Mouse (Mus musculus) cerebellum, postnatal 4 days (tissue): Measurements from ENCODE around the gene Tarbp2.
A peak's percentile ranks its signal among the peaks of the same experiment; 100 is the strongest.

ENCODE experiments used
- DNase-seq, 2 experiments: peaks; one replicate each; pipeline ENCODE4 v3.0.0; 2022; ENCODE audit warnings: low spot score in 2 of 2, mixed read lengths in 1 of 2

The Tarbp2 gene

GRCm38 (mm10) chr15:102526111-102527002 is 8.4 kb downstream of the Tarbp2 start:
- DNase-seq: no peak

- no peak for DNase-seq
Observed at GRCm38 (mm10) chr15:102527936-102528335, 9.9 kb downstream of the Tarbp2 start.

- DNase-seq: no peak
Observed at GRCm38 (mm10) chr15:102528396-102528795, 10.4 kb downstream of the Tarbp2 start.

- DNase-seq: no peak
Observed at GRCm38 (mm10) chr15:102530566-102530965, 12.6 kb downstream of the Tarbp2 start.

- DNase-seq: no peak
Observed at GRCm38 (mm10) chr15:102531586-102531985, 13.6 kb downstream of the Tarbp2 start.

GRCm38 (mm10) chr15:102532106-102532900 is 14.3 kb downstream of the Tarbp2 start:
- no peak for DNase-seq

- no peak for DNase-seq
Observed at GRCm38 (mm10) chr15:102533926-102534325, 15.9 kb downstream of the Tarbp2 start.

- no peak for DNase-seq
Observed at GRCm38 (mm10) chr15:102544801-102545200, 26.8 kb downstream of the Tarbp2 start.

- no peak for DNase-seq
Observed at GRCm38 (mm10) chr15:102546246-102546645, 28.3 kb downstream of the Tarbp2 start.

GRCm38 (mm10) chr15:102546677-102547427 is 28.9 kb downstream of the Tarbp2 start:
- peak; percentile 41 to 85 for DNase-seq

GRCm38 (mm10) chr15:102547478-102547877 is 29.5 kb downstream of the Tarbp2 start:
- peak; percentile 25 to 86 for DNase-seq

GRCm38 (mm10) chr15:102552599-102552998 is 34.6 kb downstream of the Tarbp2 start:
- DNase-seq: no peak

GRCm38 (mm10) chr15:102555581-102555980 is 37.6 kb downstream of the Tarbp2 start:
- DNase-seq: no peak

- DNase-seq: no peak
Observed at GRCm38 (mm10) chr15:102557580-102557979, 39.6 kb downstream of the Tarbp2 start.

GRCm38 (mm10) chr15:102562491-102562890 is 44.5 kb downstream of the Tarbp2 start:
- DNase-seq: no peak

- no peak for DNase-seq
Observed at GRCm38 (mm10) chr15:102563061-102563460, 45.1 kb downstream of the Tarbp2 start.

- no peak for DNase-seq
Observed at GRCm38 (mm10) chr15:102563681-102564080, 45.7 kb downstream of the Tarbp2 start.

- no peak for DNase-seq
Observed at GRCm38 (mm10) chr15:102567849-102568248, 49.9 kb downstream of the Tarbp2 start.

GRCm38 (mm10) chr15:102572081-102572480 is 54.1 kb downstream of the Tarbp2 start:
- no peak for DNase-seq
